Mouse (Mus musculus): ENCODE measurements around the gene Tm7sf2. TPM values are rescaled to one million over a fixed set of nuclear protein-coding genes. Genes with fewer than 3 reads are reported as not detected.

Tm7sf2 gene
- polyA plus RNA-seq, 1 experiment from 2014 or later = 43.7 TPM

- 32% methylated on average over 15 of the region's 15 CpGs for WGBS
- Histone ChIP-seq H3K4me1 (ENCODE audit: control insufficient read depth, insufficient read depth, low read length) (no peaks in the 10 kb centered on the region), H3K27me3 (ENCODE audit: control insufficient read depth, insufficient read depth, low read length) (peaks cover 7% of the 10 kb centered on the region; the same call in 1 of the 2 replicates), H3K4me3 (replicated peaks; ENCODE audit: low read depth, low read length) (no peak overlapping the region), H3K9ac (replicated peaks; ENCODE audit: low read length) (no peak overlapping the region), H3K4me2 (ENCODE audit: low read length) (no peak overlapping the region), H3K9me3 (ENCODE audit: control insufficient read depth, low read length) (no peaks in the 10 kb centered on the region), H3K27ac (replicated peaks; ENCODE audit: low read depth, low read length) (no peak overlapping the region), H3K36me3 (ENCODE audit: control insufficient read depth, insufficient read depth, low read length) (no peaks in the 10 kb centered on the region)
- ATAC-seq (ENCODE audit: low FRiP score, low TSS enrichment) (no peak), DNase-seq (peak; percentile 86)
Measured at GRCm38 (mm10) chr19:6018142-6019089, 49.8 kb downstream of the Tm7sf2 start.

GRCm38 (mm10) chr19:6016532-6016931, 51.6 kb downstream of the Tm7sf2 start:
- no peaks in the 10 kb centered on the region for H3K4me1 ChIP-seq (ENCODE audit: control insufficient read depth, insufficient read depth, low read length)
- H3K4me2 ChIP-seq (ENCODE audit: low read length) = no peak overlapping the region
- DNase-seq (peak; percentile 46), ATAC-seq (ENCODE audit: low FRiP score, low TSS enrichment) (no peak)
- WGBS = 41% methylated on average over 7 of the region's 7 CpGs
- H3K9me3 ChIP-seq (ENCODE audit: control insufficient read depth, low read length) = no peaks in the 10 kb centered on the region
- no peak overlapping the region for H3K27ac ChIP-seq (replicated peaks; ENCODE audit: low read depth, low read length)
- H3K9ac ChIP-seq (replicated peaks; ENCODE audit: low read length) = no peak overlapping the region
- peaks cover 7% of the 10 kb centered on the region; the same call in 1 of the 2 replicates for H3K27me3 ChIP-seq (ENCODE audit: control insufficient read depth, insufficient read depth, low read length)
- no peak overlapping the region for H3K4me3 ChIP-seq (replicated peaks; ENCODE audit: low read depth, low read length)
- H3K36me3 ChIP-seq (ENCODE audit: control insufficient read depth, insufficient read depth, low read length) = no peaks in the 10 kb centered on the region

- Histone ChIP-seq H3K9me3 (ENCODE audit: control insufficient read depth, low read length) (no peaks in the 10 kb centered on the region), H3K27me3 (ENCODE audit: control insufficient read depth, insufficient read depth, low read length) (peaks cover 7% of the 10 kb centered on the region; the same call in 1 of the 2 replicates), H3K4me2 (ENCODE audit: low read length) (peak within 1 kb of the TSS; percentile 81), H3K36me3 (ENCODE audit: control insufficient read depth, insufficient read depth, low read length) (no peaks in the 10 kb centered on the region), H3K9ac (replicated peaks; ENCODE audit: low read length) (peak within 1 kb of the TSS; percentile 62), H3K4me3 (replicated peaks; ENCODE audit: low read depth, low read length) (peak within 1 kb of the TSS; percentile 43), H3K4me1 (ENCODE audit: control insufficient read depth, insufficient read depth, low read length) (no peaks in the 10 kb centered on the region), H3K27ac (replicated peaks; ENCODE audit: low read depth, low read length) (peak within 1 kb of the TSS; percentile 14; the same call in 1 of the 2 replicates)
- DNase-seq (peak; percentile 82), ATAC-seq (ENCODE audit: low FRiP score, low TSS enrichment) (peak; percentile 68)
- 3% methylated on average over 40 of the region's 40 CpGs for WGBS
Measured at GRCm38 (mm10) chr19:6015511-6016315, 52.5 kb downstream of the Tm7sf2 start, which contains the start of gene Capn1. Capn1 (minus strand) TSS chr19:6015897.

GRCm38 (mm10) chr19:6014991-6015510, 53.1 kb downstream of the Tm7sf2 start:
- Histone ChIP-seq H3K27ac (replicated peaks; ENCODE audit: low read depth, low read length) (no peak overlapping the region), H3K9me3 (ENCODE audit: control insufficient read depth, low read length) (no peaks in the 10 kb centered on the region), H3K36me3 (ENCODE audit: control insufficient read depth, insufficient read depth, low read length) (no peaks in the 10 kb centered on the region), H3K4me1 (ENCODE audit: control insufficient read depth, insufficient read depth, low read length) (no peaks in the 10 kb centered on the region), H3K4me3 (replicated peaks; ENCODE audit: low read depth, low read length) (peak overlapping the region; percentile 43), H3K4me2 (ENCODE audit: low read length) (peak overlapping the region; percentile 81), H3K9ac (replicated peaks; ENCODE audit: low read length) (peak overlapping the region; percentile 62), H3K27me3 (ENCODE audit: control insufficient read depth, insufficient read depth, low read length) (peaks cover 7% of the 10 kb centered on the region; the same call in 1 of the 2 replicates)
- ATAC-seq (ENCODE audit: low FRiP score, low TSS enrichment) = peak; percentile 57
- 2% methylated on average over 18 of the region's 18 CpGs for WGBS
- DNase-seq = peak; percentile 46

- H3K27me3 ChIP-seq (ENCODE audit: control insufficient read depth, insufficient read depth, low read length) = peaks cover 7% of the 10 kb centered on the region; the same call in 1 of the 2 replicates
- H3K4me1 ChIP-seq (ENCODE audit: control insufficient read depth, insufficient read depth, low read length) = no peaks in the 10 kb centered on the region
- H3K4me2 ChIP-seq (ENCODE audit: low read length) = no peak overlapping the region
- H3K9me3 ChIP-seq (ENCODE audit: control insufficient read depth, low read length) = no peaks in the 10 kb centered on the region
- 86% methylated on average over 10 of the region's 10 CpGs for WGBS
- no peak overlapping the region for H3K4me3 ChIP-seq (replicated peaks; ENCODE audit: low read depth, low read length)
- H3K36me3 ChIP-seq (ENCODE audit: control insufficient read depth, insufficient read depth, low read length) = no peaks in the 10 kb centered on the region
- H3K9ac ChIP-seq (replicated peaks; ENCODE audit: low read length) = no peak overlapping the region
- no peak for ATAC-seq (ENCODE audit: low FRiP score, low TSS enrichment)
- DNase-seq = no peak
- no peak overlapping the region for H3K27ac ChIP-seq (replicated peaks; ENCODE audit: low read depth, low read length)
Measured at GRCm38 (mm10) chr19:6013691-6014090, 54.5 kb downstream of the Tm7sf2 start.

Small RNA genes lying within 50 kb of the gene (microRNA-seq; reads per million reads assigned to microRNA genes)
- gene Mir6988 = 2.8 reads per million, percentile 19 among the genes with 10 or more reads in this experiment

Other genes starting within 250 kb of the Tm7sf2 start
- gene Frmd8, start 193.1 kb downstream of the Tm7sf2 start, polyA plus RNA-seq (2014; fragmentation: Nextera tagmentation; extraction: Ambion mirVana) = 8.3 and 12.2 TPM in 2 replicates
- gene Slc25a45, start 190.6 kb downstream of the Tm7sf2 start, polyA plus RNA-seq (2014; fragmentation: Nextera tagmentation; extraction: Ambion mirVana) = 0.73 and 1.2 TPM in 2 replicates
- 9.9 and 10.8 TPM in 2 replicates for gene Tigd3, start 174.2 kb downstream of the Tm7sf2 start, polyA plus RNA-seq (2014; fragmentation: Nextera tagmentation; extraction: Ambion mirVana)
- 96.6 and 108 TPM in 2 replicates for gene Dpf2, start 155.4 kb downstream of the Tm7sf2 start, polyA plus RNA-seq (2014; fragmentation: Nextera tagmentation; extraction: Ambion mirVana)
- gene Cdc42ep2, start 143.6 kb downstream of the Tm7sf2 start, polyA plus RNA-seq (2014; fragmentation: Nextera tagmentation; extraction: Ambion mirVana) = 12.3 and 16.2 TPM in 2 replicates
- gene Pola2, start 104.2 kb downstream of the Tm7sf2 start, polyA plus RNA-seq (2014; fragmentation: Nextera tagmentation; extraction: Ambion mirVana) = 17.6 and 23.4 TPM in 2 replicates
- gene Slc22a20, start 82.2 kb downstream of the Tm7sf2 start, polyA plus RNA-seq (2014; fragmentation: Nextera tagmentation; extraction: Ambion mirVana) = not detected in 2 replicates
- 2.4 and 2.6 TPM in 2 replicates for gene Capn1, start 52.5 kb downstream of the Tm7sf2 start, polyA plus RNA-seq (2014; fragmentation: Nextera tagmentation; extraction: Ambion mirVana)
- 28.8 and 33.6 TPM in 2 replicates for gene Syvn1, start 21.8 kb downstream of the Tm7sf2 start, polyA plus RNA-seq (2014; fragmentation: Nextera tagmentation; extraction: Ambion mirVana)
- 72.9 and 73.0 TPM in 2 replicates for gene Mrpl49, start 10.6 kb downstream of the Tm7sf2 start, polyA plus RNA-seq (2014; fragmentation: Nextera tagmentation; extraction: Ambion mirVana)
- gene Fau, start 10.5 kb downstream of the Tm7sf2 start, polyA plus RNA-seq (2014; fragmentation: Nextera tagmentation; extraction: Ambion mirVana) = 602 and 698 TPM in 2 replicates
- 32.4 and 37.9 TPM in 2 replicates for gene Znhit2, start 7.2 kb downstream of the Tm7sf2 start, polyA plus RNA-seq (2014; fragmentation: Nextera tagmentation; extraction: Ambion mirVana)
- 86.1 and 86.7 TPM in 2 replicates for gene Vps51, start 8.9 kb upstream of the Tm7sf2 start, polyA plus RNA-seq (2014; fragmentation: Nextera tagmentation; extraction: Ambion mirVana)
- gene Tmem262, start 11.7 kb upstream of the Tm7sf2 start, polyA plus RNA-seq (2014; fragmentation: Nextera tagmentation; extraction: Ambion mirVana) = not detected in 2 replicates
- 0.92 and 1.6 TPM in 2 replicates for gene Gm28374, start 13.9 kb upstream of the Tm7sf2 start, polyA plus RNA-seq (2014; fragmentation: Nextera tagmentation; extraction: Ambion mirVana)
- gene Zfpl1, start 16.6 kb upstream of the Tm7sf2 start, polyA plus RNA-seq (2014; fragmentation: Nextera tagmentation; extraction: Ambion mirVana) = 85.5 and 90.6 TPM in 2 replicates
- 4.7 and 8.6 TPM in 2 replicates for gene Cdca5, start 16.6 kb upstream of the Tm7sf2 start, polyA plus RNA-seq (2014; fragmentation: Nextera tagmentation; extraction: Ambion mirVana)
- gene AC131692.1, start 26.0 kb upstream of the Tm7sf2 start, polyA plus RNA-seq (2014; fragmentation: Nextera tagmentation; extraction: Ambion mirVana) = not detected in 2 replicates
- gene Naaladl1, start 37.4 kb upstream of the Tm7sf2 start, polyA plus RNA-seq (2014; fragmentation: Nextera tagmentation; extraction: Ambion mirVana) = 0.31 and 0.49 TPM in 2 replicates
- gene Sac3d1, start 50.3 kb upstream of the Tm7sf2 start, polyA plus RNA-seq (2014; fragmentation: Nextera tagmentation; extraction: Ambion mirVana) = 45.8 and 56.6 TPM in 2 replicates
- 49.8 and 67.4 TPM in 2 replicates for gene Snx15, start 59.9 kb upstream of the Tm7sf2 start, polyA plus RNA-seq (2014; fragmentation: Nextera tagmentation; extraction: Ambion mirVana)
- 0.25 TPM in 1 of 2 replicates, not detected in the other for gene Batf2, start 72.6 kb upstream of the Tm7sf2 start, polyA plus RNA-seq (2014; fragmentation: Nextera tagmentation; extraction: Ambion mirVana)
- gene Arl2, start 73.2 kb upstream of the Tm7sf2 start, polyA plus RNA-seq (2014; fragmentation: Nextera tagmentation; extraction: Ambion mirVana) = 104 and 145 TPM in 2 replicates
- not detected in 2 replicates for gene Majin, start 116.0 kb upstream of the Tm7sf2 start, polyA plus RNA-seq (2014; fragmentation: Nextera tagmentation; extraction: Ambion mirVana)
- not detected in 2 replicates for gene Gpha2, start 158.0 kb upstream of the Tm7sf2 start, polyA plus RNA-seq (2014; fragmentation: Nextera tagmentation; extraction: Ambion mirVana)
- gene Ppp2r5b, start 167.5 kb upstream of the Tm7sf2 start, polyA plus RNA-seq (2014; fragmentation: Nextera tagmentation; extraction: Ambion mirVana) = 117 and 142 TPM in 2 replicates
- gene Atg2a, start 173.3 kb upstream of the Tm7sf2 start, polyA plus RNA-seq (2014; fragmentation: Nextera tagmentation; extraction: Ambion mirVana) = 13.7 and 15.4 TPM in 2 replicates
- 75.0 and 80.1 TPM in 2 replicates for gene Ehd1, start 208.4 kb upstream of the Tm7sf2 start, polyA plus RNA-seq (2014; fragmentation: Nextera tagmentation; extraction: Ambion mirVana)
- gene Cdc42bpg, start 238.1 kb upstream of the Tm7sf2 start, polyA plus RNA-seq (2014; fragmentation: Nextera tagmentation; extraction: Ambion mirVana) = 0.43 and 1.3 TPM in 2 replicates